Mouse (Mus musculus): ENCODE measurements around the gene Tex26. TPM values are rescaled to one million over a fixed set of nuclear protein-coding genes. Genes with fewer than 3 reads are reported as not detected.
A peak's percentile ranks its signal among the peaks of the same experiment; 100 is the strongest.

The Tex26 gene
- total RNA-seq (2017): not detected in 2 replicates

DNA sequence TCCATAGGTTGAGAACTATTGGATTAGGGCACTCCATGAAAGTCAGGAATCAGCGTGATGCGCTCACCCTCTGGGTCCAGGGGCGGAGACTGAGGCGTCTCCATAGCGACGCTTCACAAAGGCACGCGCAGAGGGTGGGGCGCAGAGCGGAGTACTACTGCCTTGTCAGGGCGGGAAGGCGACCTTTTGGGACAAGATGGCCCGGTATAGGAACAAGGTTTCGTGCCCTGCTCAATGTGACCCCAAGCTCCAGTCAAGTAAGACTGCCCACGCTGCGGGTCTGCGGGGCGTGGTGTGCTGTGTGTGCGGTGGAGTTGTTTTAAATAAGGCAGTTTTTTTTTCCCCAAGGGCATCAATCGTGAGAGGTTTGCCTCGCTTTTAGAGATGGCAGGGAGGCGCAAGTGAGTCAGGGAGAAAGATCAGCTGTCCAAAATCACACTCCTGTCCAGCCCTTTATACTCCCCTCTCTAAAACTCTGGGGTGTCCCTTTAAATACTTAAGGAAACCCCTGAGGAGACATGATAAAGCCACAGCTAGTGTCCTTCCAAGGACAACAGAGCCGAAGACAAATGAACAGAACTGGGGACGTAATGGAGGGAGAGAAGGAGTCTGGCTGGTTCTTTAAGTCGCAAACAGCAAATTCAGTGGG lies at the start of gene Tex26:
Gene Tex26, plus strand, starts transcription at position 130 of the 649 bp plus-strand sequence.
- no peak for ATAC-seq (ENCODE audit: extremely low read depth, insufficient number of reproducible peaks, low FRiP score, poor library complexity, severe bottlenecking)

DNA sequence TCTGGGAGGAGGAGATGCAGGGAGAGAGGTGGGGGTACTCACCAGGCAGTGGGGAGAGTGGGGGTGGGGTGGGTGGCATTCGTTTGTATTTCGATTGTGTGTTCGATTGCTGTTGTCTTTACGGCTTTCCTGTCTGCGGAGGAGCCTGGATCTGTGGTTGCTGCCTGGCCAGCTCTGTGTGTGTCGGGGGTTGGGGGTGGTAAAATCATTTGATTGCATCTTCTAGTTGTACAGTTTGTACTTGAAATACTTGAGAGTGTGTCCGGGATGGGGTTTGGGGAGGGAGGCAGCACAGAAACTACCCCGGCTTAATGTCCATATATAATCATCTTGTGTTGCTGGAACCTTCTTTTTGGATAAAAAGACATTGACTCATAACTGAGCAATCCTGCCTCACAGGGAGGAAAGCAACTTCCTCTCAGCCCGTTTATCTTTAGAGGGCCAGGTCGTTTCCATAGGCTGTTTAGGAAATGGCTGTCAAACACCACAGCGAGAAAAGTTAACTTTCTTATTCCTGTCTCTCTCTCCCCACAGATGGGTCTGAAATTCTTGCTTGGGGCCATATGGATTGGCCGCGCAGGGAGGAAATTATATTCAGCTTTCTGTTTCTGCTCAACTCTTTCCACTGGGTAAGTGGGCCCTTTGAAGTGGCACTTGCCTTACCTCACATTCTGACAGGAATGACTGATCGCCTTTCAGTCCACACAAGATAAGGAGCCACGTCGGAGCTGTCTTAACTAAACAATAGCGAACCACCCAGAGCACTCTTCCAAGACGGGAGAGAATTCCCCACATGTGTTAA lies 47.7 kb upstream of the Tex26 start:
- ATAC-seq (ENCODE audit: extremely low read depth, insufficient number of reproducible peaks, low FRiP score, poor library complexity, severe bottlenecking): no peak

DNA sequence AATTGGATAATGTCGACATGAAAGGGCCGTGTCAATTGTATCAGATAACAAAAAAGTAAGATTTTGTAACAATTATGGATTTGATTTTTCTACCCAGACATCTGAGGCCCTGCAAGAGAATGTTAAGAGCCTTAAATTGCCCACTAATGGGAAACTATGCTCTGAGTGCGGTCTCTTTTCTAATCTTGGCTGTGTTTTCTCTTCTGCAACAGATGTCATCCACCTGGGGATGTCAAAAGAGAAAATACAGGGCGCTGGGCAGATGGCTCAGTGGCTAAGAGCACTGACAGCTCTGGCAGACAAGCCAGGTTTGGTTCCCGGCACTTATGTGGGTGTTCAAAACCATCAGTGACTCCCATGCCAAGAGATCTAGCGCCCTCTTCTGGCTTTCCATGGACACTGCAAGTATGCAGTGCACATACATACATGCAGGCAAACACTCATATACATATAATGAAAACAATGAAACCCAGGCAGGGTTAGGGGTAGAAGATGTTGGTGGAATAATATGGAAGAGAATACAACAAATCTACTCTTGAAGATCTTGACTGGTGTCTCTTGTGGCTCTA lies 47.0 kb upstream of the Tex26 start:
- ATAC-seq (ENCODE audit: extremely low read depth, insufficient number of reproducible peaks, low FRiP score, poor library complexity, severe bottlenecking): no peak

DNA sequence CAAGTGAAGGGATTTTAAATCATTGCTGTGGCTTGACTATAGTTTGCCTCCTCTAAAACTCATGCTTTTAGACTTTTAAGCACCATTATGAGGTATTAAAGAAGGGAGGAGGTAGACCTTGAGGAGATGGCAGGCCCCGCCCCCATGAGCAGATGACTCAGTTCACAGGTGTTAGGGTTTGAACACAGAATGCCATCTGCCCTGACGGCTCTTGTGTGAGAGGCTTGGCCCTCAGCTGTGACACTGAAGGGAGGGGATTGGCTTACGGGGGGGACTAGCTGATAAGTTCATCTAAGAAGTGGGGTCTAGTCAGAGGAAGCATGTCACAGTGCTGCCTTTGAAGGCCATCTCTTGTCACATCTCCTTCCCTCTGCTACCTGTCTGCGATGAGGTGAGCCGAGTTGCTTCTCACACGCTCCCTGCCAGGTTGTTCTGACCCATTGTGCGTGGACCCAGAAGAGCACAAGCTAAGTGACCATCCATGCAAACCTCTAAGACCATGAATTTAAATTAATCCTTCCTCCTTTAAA lies 37.9 kb upstream of the Tex26 start:
- no peak for ATAC-seq (ENCODE audit: extremely low read depth, insufficient number of reproducible peaks, low FRiP score, poor library complexity, severe bottlenecking)

DNA sequence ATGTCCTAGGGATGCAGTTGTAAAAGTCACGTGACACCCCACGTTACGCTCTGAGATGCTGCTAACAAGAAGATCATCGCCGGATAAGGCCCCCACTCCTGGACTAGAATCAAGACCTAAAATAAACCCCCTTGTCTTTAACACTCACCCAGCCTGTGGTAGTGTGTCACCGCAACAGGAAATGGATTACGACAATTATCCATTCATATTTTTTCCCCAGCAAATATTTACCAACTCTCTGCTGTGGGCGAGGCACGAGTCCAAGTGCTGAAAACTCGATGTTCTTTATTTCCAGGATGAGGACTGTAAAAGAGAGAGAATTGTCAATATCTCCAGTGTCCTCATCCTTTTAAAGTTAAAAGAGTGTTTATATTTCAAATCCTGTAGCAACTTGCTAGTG lies 37.4 kb upstream of the Tex26 start:
- ATAC-seq (ENCODE audit: extremely low read depth, insufficient number of reproducible peaks, low FRiP score, poor library complexity, severe bottlenecking): no peak

DNA sequence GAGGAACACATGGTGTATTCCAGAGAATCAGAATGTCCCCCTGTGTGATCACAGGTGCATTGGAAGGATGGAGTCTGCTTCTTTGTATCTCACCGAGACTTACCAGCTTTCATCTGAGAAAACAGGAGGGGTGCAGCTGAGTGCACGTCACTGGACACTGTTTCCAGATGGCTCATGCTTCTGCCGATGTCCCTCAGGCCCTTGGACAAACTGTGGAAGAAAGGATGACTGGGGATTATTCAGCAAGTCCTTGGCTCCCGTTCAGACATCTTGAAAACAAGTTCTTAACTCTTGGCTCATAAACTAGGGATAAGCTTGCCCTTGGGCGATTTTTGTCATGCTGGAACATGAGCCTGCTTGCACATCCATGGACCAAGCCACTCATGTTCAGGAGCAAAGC lies 36.1 kb upstream of the Tex26 start:
- ATAC-seq (ENCODE audit: extremely low read depth, insufficient number of reproducible peaks, low FRiP score, poor library complexity, severe bottlenecking): no peak

DNA sequence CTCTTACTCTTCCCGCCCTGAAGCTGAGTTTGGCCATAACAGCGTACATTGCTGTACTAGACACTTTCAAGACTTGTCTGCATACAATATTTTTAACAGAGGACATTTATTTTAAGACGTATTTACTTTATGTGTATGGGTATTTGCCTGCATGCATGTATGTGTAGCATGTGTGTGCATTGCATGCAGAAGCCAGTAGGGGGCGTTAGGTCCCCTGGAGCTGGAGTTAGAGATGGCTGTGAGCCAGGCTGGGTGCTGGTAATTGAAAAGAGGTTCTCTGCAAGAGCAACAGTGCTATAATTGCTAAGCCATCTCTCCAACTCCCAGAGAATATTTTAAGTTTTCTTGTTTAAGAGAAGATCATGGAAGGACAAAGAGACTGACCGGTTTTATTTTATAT lies 34.8 kb upstream of the Tex26 start:
- ATAC-seq (ENCODE audit: extremely low read depth, insufficient number of reproducible peaks, low FRiP score, poor library complexity, severe bottlenecking): no peak

DNA sequence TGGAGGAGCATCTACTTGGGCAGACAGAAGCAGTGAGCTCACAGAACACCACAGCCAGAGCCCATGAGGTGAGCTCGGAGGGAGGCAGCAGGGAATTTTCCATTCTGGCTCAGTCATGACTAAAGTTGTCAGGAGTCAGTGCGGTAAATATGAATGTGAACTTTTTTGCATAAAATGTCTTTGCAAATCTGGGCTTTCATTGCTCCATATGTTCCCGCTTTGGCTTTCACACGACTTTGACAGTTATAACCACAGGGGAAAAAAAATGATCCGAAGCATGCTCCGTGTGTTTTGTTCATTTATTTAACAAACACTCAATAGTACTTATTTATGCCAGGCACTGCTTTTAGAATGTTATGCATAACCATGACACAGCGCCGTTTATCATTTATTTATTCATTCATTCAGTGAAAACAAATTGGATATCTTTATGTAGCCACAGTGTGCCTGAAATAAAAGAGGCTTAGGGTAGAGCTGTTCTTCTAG lies 32.6 kb upstream of the Tex26 start:
- ATAC-seq (ENCODE audit: extremely low read depth, insufficient number of reproducible peaks, low FRiP score, poor library complexity, severe bottlenecking): no peak

DNA sequence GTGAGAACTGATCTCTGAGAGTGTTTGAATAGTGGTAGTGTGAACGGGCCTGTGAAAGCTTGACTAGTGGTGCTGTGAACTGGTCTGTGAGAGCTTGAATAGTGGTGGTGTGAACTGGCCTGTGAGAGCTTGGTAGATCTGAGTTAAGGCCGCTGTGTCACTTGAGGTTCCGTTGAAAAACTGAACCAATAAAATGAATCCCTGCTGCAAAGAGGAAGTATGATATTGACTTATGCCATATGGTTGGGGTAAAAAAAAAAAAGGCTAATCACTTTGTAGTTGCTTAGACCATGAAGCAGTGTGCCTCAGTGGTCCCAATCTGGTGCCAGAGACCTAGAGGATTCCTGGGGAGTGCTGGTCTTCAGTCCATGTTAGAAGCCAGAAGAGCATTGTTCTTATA lies 30.0 kb upstream of the Tex26 start:
- no peak for ATAC-seq (ENCODE audit: extremely low read depth, insufficient number of reproducible peaks, low FRiP score, poor library complexity, severe bottlenecking)

DNA sequence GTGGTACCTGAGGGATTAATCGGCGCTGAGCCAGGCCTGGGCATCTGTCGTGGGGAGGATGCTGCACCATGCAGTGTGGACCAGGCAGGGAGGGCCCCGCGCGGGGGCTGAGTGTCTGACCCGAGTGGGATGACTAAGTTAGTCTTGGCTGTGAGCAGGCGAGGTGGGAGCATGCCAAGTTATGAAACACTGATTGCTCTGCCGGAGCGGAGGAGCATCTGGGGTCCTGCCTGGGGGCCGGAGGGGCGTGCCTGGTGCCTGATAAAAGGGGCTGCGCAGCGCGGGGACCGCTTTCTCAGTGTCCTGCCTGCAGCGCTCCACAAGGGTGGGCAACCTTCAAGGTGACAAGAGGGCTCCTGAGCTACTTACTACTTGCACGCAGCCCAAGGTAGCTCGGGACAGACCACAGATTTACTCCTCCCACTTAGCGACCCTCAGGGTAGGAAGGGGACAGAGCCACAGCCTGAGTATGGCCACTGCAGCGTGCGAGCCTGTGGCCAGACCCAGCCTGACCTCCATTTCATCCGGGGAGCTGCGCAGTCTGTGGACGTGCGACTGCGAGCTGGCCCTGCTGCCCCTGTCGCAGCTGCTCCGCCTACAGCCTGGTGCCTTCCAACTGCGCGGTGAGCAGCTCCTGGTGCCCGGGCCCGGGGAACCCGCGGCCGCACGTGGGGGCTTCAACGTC lies 27.8 kb upstream of the Tex26 start, which contains the start of gene Medag:
Gene Medag, plus strand, starts transcription at position 241 of the 685 bp plus-strand sequence.
- ATAC-seq (ENCODE audit: extremely low read depth, insufficient number of reproducible peaks, low FRiP score, poor library complexity, severe bottlenecking): no peak

DNA sequence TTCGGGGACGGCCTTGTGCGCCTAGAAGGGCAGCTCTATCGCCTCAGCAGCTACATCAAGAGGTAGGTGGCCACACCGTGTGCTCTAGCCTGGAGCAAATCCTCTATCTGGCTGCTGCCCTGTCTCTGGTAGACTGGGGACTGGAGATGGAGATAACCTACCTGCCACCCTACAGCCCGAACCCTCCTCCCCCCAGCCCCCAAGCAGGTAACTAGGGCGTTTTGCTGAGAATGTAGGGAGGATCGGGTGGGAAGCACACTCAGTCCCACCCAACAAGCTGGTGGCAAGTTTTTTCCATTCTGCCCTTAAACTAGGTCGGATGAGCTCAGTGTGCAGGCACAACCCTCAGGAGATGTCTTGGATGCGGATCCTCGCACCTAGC lies 27.3 kb upstream of the Tex26 start:
- ATAC-seq (ENCODE audit: extremely low read depth, insufficient number of reproducible peaks, low FRiP score, poor library complexity, severe bottlenecking): no peak

DNA sequence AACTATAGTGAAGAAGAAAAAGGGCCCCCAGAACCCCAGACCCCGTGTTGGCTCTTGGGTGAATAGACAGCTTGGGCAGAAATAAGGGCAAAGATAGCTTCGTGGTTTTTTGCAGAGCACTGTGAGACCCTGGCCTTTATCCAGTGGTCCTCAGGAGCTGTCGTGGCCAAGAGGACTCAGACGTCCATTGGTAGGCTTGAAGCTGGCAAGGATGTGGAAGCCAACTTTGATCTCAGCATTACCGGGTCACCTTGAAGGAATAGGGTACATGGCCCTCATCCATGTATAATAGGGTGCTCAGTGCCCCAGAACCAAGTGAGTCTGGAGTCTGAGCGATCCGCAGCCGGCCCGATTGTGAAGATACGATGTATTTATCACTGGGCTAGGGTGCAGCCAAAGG lies 26.8 kb upstream of the Tex26 start:
- ATAC-seq (ENCODE audit: extremely low read depth, insufficient number of reproducible peaks, low FRiP score, poor library complexity, severe bottlenecking): no peak

DNA sequence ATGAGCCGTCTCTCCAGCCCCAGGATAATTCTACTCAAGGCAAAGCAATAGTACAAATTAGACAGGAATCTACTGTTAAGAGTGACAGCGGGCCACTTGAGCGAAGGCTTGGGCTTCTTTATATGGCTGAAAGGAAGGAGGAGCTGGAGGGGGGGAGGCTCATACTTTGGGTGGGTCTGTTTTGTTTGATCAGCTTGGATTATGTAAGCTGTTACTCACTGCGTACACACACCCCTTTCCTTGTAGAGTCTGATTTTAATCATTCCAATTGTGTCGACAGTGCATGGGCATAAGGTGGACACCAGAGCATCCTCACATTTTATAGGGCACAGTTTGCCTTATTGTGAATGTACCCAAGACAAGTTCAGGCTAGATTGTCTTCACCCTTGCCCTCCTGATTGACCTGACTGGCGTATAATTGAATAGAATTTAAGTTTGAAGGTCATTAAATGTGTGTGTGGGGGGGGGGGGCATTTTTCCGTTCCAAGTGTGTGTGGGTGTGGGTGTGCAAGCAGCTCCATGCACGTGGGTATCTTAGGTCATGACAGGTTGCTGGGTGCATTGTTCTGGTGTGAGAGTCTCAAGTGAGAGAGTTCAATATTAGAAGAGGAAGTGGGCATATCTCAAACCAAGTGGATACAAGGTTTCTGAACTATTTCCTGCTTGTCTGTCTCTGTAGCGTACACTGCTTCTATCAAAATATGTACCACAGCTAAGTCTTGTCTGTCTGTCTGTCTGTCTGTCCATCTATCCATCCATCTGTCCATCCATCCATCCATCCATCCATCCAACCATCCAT lies 24.9 kb upstream of the Tex26 start:
- no peak for ATAC-seq (ENCODE audit: extremely low read depth, insufficient number of reproducible peaks, low FRiP score, poor library complexity, severe bottlenecking)

DNA sequence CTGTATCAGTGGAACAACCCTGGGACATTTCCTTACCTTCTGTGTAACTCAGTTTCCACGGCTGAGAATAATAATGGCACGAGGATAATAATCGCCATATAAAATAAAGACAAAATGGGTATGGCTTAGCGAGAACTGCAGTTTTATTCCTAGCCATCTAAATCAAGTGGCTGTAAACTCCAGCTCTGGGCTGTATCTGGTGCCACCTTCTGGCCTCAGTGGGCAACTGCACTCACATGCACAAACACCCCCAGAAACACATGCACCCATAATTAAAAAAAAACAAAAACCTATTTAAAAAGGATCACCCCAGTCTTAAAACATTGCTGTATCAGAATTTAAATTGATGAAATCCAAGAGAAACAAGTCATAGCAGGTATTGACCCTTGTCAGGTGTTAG lies 22.1 kb upstream of the Tex26 start:
- no peak for ATAC-seq (ENCODE audit: extremely low read depth, insufficient number of reproducible peaks, low FRiP score, poor library complexity, severe bottlenecking)

DNA sequence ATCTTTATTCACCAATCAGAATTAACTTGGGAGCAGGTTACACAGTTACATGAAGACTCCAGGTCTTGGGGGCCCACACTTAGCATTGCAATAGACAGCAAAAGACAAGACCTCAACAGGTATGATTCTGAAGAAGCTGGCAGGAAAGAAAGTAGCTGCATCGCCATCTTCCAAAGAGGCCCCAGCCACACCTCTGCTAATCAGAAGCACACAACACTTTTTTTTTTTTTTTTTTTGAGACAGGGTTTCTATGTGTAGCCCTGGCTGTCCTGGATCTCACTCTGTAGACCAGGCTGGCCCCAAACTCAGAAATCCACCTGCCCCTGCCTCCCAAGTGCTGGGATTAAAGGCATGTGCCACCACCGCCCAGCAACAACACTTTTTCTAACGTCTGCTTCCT lies 12.9 kb upstream of the Tex26 start:
- no peak for ATAC-seq (ENCODE audit: extremely low read depth, insufficient number of reproducible peaks, low FRiP score, poor library complexity, severe bottlenecking)

DNA sequence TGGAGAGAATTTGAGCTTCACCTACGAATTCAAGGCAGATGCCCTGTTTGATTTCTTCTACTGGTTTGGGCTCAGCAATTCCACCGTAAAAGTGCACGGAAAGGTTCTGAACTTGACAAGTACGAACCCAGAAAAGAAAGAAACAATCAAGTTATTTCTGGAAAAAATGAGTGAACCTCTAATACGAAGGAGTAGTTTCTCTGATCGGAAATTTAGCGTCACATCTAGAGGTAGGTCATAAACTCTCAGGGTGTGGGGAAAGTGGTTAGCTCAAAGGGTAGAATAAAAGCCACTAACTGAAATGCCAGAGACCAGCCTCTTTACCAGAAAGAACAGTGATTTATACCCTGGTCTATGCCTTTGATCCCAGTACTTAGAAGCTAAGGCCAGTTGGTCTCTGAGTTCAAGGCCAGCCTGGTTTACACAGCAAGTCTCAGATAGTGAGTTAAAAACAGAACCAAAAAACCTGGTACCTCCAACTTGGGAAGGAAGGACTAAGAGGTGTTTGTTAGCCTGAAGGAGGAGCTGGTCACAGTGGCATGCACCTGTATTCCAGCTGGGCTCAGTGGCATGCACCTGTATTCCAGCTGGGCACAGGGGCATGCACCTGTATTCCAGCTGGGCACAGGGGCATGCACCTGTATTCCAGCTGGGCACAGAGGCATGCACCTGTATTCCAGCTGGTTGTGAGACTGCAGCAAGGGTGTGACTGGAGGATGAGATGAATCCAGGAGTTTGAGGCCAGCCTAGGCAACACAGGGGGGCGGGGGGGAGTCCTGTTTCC lies 12.0 kb upstream of the Tex26 start:
- no peak for ATAC-seq (ENCODE audit: extremely low read depth, insufficient number of reproducible peaks, low FRiP score, poor library complexity, severe bottlenecking)

DNA sequence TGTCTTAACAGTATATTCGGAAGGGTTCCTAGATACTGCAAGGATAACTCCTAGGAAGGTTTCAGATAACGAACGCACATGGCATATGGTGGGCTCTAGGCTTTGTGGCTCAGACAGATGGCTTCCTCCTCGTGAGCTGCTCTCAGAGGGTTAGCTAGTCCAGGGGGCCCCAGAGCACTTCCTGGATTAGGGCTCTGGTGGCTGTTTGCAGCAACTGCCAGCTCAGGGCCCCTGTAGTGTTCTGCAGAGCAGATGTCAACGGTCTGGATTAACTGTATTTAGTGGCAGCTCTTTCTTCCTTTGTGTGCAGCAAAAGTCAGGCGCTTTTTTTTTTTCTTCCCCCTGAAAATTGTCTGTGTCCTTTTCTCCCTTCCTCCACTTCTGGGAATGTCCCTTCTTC lies 11.1 kb upstream of the Tex26 start:
- peak; percentile 69 for ATAC-seq (ENCODE audit: extremely low read depth, insufficient number of reproducible peaks, low FRiP score, poor library complexity, severe bottlenecking)

DNA sequence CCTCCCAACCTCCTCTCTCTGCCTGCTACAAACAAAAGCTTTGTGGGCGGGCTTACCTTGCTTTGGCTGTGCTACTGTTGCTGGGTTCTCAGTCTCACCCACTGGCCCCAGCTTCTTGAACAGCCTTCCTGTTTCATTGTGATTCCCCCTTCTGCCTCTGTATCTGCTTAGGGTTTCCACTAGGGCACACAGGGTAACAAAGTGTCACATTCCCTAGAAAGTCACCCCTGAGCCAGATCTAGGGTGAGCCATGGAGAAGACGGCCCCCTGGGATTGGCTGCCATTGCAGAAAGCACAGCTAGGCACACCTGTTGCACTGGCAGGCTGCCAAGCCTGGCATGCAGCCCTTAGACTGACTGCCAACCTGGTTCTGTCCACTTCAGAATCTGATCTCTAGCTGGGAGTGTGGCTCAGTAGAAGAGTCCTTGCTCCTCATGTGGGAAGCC lies 10.6 kb upstream of the Tex26 start:
- peak; percentile 25; the same call in 1 of the 2 replicates for ATAC-seq (ENCODE audit: extremely low read depth, insufficient number of reproducible peaks, low FRiP score, poor library complexity, severe bottlenecking)
